Mouse (Mus musculus): ENCODE results near the gene Minos1. TPM values are rescaled to one million over a fixed set of nuclear protein-coding genes. Genes with fewer than 3 reads are reported as not detected.

Gene Minos1
- total RNA-seq, 1 experiment from 2014 or later = 68.0 TPM

DNA sequence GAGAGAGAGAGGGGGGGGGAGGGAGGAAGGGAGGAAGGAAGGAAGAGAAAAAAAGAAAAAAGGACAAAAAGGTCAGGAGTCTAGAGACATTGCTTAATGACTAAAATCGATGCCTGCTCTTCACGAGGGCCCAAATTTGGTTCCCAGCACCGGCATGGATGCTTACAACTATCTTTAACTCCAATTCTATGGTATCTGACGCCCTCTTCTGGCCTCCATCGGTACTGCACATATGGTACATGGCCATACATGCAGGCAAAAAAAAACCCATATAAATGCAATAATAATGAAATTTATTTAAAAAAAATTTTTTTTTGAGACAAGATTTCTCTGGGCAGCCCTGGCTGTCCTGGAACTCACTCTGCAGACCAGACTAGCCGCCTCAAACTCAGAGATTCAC lies 20.5 kb upstream of the Minos1 start:
- no peak for ATAC-seq (ENCODE audit: extremely low read depth, insufficient number of reproducible peaks, low FRiP score, poor library complexity, severe bottlenecking)

DNA sequence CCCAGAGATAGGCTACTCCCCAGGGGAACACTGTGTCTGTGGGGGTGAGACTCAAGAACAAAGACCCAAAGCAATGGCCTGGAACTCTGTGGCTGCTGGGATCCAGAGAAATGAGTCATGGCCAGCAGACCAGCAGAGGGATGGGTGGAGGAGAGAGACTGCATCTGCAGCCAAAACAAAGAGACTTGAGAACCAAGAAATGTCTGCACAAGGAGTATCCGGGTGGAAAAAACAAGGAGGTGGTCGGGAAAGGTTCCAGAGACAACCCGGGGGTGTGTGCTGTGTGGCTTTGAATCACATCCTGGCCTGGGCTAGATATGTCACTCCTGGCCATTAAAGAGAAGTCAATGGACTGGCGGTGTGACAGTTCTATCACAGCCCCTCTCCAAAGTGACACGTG lies 15.8 kb upstream of the Minos1 start:
- no peak for ATAC-seq (ENCODE audit: extremely low read depth, insufficient number of reproducible peaks, low FRiP score, poor library complexity, severe bottlenecking)

DNA sequence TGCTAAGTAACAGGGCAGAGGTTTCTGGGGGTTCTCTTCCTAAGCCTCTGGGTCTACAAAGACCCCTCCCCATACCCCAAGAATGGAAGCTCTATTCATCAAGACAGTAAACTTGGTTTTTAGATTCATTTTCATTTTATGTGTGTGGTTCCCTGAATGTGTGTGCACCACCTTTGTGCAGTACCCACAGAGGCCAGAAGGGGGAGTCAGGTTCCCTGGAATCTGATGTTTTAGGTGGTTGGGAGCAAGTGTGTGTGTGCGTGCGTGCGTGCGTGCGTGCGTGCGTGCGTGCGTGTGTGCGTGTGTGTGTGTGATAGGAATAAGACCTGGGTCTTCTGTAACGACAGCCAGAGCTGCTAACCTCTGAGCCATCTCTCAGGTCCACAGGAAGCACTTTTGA lies 14.2 kb upstream of the Minos1 start:
- no peak for ATAC-seq (ENCODE audit: extremely low read depth, insufficient number of reproducible peaks, low FRiP score, poor library complexity, severe bottlenecking)

DNA sequence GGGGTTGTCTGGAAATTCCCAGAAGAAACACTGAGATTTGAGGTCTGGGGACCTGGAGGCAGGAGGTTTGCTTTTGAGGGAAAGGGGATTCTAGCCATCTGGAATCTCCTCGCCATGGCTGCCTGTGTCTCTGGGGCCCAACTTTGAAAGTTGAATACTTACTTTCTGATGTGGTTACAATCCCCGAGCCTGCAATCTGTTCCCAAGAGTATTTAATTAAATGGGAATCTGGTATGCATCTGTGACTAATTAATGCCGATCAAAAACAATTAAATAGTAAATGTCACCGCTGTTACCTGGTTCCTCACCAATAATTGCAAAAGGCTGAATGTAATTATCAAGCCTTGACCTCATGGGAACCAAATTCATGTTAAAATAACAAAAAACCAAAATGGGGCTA lies 13.7 kb upstream of the Minos1 start:
- ATAC-seq (ENCODE audit: extremely low read depth, insufficient number of reproducible peaks, low FRiP score, poor library complexity, severe bottlenecking) = no peak

DNA sequence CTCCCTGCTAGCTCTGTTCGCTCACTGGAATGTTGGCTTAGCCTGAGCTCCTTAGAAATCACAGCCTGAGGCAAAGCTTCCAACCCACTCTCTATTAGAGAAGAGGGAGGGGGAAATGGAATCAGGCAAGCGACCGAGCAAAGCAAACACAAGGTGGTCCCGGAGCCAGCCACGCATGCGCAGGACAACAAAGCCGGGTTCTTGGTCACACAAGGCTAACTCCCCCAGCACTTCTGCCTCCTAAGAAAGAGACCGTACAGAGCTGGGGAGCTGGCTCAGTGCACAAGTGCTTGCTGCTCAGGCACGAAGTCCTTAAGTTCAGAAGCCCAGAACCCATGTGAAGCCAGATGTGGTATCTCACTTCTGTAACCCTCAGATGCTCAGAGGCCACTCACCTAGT lies 12.1 kb upstream of the Minos1 start:
- no peak for ATAC-seq (ENCODE audit: extremely low read depth, insufficient number of reproducible peaks, low FRiP score, poor library complexity, severe bottlenecking)

DNA sequence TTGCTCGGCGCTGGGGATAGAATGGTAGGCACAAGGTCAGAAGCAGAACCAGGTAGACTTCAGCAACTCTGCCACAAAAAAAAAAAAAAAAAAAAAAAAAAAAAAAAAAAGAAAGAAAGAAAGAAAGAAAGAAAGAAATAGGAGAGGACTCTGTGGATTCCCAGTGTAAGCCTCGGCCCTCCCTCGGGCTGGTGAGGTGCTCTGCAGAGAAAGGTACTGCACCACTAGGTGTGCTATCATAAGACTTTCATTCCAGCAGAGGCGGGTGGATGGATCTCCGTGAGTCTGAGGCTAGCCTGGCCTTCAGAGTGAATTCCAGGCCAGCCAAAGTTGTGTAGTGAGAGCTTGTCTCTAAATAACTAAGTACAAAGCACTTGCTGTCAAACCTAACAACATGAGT lies 10.9 kb upstream of the Minos1 start:
- ATAC-seq (ENCODE audit: extremely low read depth, insufficient number of reproducible peaks, low FRiP score, poor library complexity, severe bottlenecking) = no peak

DNA sequence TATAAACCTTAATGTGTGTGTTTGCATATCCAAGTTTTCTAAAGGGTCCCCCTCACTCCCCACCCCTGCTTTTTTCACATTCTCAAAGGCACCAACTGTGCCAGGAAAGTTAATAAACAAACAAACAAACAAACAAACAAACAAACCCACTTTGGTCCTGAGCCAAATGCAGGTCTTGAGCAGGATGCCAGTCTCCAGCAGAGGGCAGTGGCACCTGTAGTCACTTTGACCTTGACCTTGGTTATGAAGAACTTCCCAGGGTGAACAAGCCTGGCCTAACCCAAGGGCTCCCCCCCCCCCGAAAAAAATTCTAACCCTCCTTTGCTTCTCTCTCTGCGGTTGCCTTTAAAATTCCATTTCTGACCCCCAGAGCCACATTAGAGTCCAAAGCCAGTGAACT lies 9.4 kb upstream of the Minos1 start:
- no peak for ATAC-seq (ENCODE audit: extremely low read depth, insufficient number of reproducible peaks, low FRiP score, poor library complexity, severe bottlenecking)

DNA sequence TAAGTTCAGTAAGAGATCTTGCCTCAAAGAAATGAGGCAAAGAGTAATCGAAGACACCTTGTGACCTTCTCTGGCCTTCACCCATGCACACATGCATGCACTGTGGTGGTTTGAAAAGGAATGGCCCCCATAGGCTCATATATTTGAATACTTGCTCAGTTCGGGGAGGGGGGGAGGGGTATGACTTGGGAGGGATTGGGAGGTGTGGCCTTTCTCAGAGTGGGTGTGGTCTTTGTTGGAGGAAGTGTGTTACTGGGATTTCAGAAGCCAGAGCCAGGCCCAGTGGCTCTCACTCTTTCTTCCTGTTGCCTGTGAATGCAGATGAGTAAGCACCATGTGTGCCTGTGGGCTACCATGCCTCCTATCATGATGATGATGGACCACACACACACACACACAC lies 5.1 kb upstream of the Minos1 start:
- no peak for ATAC-seq (ENCODE audit: extremely low read depth, insufficient number of reproducible peaks, low FRiP score, poor library complexity, severe bottlenecking)

DNA sequence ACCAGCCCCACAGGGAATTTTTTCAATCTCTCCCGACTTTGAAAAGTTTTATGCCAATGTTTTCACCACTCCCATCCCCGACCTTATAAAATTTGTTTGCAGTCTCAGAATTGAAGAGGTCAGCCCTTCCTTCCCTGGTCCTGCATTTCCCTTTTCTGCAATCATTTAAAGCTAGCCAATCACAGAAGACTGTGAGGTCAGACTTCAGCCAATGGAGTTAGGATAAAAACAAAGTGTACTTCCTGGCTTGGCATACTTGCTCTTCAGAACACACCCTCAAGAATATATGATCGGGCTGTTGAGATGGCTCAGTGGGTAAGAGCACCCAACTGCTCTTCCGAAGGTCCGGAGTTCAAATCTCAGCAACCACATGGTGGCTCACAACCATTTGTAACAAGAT lies 2.2 kb upstream of the Minos1 start:
- ATAC-seq (ENCODE audit: extremely low read depth, insufficient number of reproducible peaks, low FRiP score, poor library complexity, severe bottlenecking) = no peak

DNA sequence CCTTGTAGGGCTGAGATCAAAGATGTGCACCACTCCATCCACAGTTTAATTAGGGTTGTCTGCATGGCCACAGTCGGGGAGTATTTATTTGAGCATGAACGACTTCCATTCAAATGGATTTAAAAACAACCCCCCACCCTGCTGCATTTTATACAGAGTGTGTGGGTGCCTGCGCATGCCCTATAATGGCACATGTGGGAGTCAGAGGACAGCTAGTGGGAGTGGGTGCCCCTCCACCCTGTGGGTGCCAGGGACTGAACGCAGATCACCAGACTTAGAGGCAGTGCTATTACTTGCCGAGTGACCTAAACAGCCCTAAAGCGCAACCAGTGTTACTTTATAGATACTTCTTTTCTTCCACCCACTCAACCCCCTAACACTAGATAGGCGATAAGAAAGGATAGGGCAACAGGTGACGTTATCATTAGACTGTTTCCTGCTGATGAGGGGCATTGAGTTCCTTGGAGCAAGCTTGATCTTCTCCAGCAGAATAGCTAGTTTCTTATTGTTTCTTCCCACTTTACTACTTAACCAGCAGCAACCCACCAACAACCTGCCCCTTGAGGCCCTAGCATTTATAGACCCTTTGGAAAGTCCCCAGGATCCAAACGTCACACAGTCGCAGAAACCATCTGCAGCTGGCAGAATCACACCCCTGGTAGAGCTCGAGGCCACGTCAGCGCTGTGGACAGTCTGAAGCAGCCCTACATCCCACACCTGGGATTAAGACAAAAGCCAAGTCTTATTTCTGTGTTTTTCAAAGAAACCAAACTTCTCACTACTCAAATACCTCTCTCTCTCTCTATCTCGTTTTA lies 1.2 kb upstream of the Minos1 start:
- no peak for ATAC-seq (ENCODE audit: extremely low read depth, insufficient number of reproducible peaks, low FRiP score, poor library complexity, severe bottlenecking)

DNA sequence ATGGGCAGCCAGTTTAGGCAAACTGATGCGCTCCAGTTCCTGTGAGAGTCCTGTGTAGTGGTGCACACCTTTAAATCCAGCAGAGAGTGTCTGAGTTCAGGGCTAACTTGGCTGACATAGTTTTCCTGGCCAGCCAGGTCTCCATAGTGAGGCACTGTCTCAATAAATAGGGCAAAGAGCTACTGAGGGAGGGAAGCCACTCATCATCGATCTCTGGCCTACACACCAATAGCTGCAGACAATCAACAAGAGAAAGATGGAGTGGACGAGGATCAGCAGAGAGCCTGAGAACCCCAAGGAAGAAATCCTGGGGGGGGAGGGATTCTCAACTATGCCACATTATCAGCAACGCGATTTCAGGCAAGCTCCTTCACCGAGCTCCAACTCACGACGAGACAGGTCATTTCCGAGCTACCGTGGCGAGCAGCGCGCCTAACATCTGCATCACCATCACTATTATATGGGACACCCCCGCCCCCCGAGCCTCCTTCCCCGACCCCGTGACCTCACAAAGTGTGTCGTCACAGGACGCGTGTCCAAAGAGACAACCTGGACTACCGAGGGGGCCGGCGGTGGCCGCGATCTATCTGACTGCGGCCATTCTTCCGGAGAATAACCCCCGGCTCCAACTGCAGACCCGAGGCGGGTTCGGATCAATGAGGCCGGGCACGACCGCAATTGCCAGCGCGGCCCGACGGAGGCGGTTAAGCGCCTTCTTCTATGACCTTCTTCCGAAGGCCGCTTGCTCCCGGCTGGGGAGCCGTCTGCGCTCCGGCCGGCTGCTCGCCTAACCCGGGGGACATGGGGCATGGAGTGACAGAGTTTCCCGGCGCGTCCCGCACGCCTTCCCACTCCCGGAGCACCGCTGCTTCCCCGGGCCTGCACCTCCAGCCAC lies 860 bp downstream of the Minos1 start:
- no peak for ATAC-seq (ENCODE audit: extremely low read depth, insufficient number of reproducible peaks, low FRiP score, poor library complexity, severe bottlenecking)

DNA sequence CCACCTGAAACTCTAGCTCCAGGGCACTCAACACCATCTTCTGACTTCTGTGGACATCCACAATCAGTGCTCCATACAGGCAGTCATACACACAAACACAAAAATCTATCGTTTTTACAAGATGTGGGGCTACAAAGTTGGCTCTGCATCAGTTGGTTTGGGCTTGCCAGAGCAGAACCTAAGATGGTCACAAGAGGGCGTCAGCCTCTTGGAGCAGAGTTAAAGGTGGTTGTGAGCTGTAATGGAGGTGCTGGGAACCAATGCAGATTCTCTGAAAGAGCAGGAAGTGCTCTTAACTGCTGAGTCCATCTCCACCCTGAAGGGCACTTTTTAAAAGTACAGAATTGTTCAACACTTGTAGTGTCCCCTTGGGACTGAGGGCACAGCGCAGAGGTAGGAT lies 4.4 kb downstream of the Minos1 start:
- no peak for ATAC-seq (ENCODE audit: extremely low read depth, insufficient number of reproducible peaks, low FRiP score, poor library complexity, severe bottlenecking)

DNA sequence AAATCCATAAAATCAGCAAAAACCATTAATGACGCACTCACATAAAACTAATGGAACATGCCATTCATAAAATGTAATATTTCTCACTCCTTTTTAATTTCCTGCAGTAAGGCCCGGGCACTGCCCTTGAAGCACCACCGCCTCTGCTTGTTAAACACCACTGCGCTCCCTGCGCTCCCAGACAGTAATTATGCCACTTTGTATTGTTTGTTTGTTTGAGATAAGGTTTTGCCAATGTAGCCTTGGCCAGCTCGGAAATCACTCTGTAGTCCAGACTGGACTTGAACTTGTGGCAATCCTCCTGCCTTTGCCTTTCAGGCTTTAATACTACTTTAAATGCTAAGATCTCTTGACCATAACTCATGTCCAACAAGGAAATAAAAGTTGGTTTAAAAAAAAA lies 6.0 kb downstream of the Minos1 start:
- no peak for ATAC-seq (ENCODE audit: extremely low read depth, insufficient number of reproducible peaks, low FRiP score, poor library complexity, severe bottlenecking)

DNA sequence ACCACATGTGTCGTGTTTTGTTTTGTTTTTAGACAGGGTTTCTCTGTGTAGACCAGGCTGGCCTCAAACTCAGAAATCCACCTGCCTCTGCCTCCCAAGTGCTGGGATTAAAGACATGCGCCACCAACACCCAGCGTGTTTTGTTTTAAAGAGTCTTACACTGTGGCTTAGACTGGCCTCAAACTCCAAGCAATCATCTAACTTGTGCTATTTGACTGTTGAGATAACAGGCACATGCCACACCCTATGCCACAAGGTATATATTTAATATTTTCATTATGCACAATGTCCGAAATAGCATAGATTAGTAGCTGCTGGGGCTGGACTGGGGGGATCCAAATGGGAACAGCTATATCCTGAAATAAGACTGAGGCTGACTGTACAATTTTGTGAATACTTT lies 8.4 kb downstream of the Minos1 start:
- ATAC-seq (ENCODE audit: extremely low read depth, insufficient number of reproducible peaks, low FRiP score, poor library complexity, severe bottlenecking) = no peak

DNA sequence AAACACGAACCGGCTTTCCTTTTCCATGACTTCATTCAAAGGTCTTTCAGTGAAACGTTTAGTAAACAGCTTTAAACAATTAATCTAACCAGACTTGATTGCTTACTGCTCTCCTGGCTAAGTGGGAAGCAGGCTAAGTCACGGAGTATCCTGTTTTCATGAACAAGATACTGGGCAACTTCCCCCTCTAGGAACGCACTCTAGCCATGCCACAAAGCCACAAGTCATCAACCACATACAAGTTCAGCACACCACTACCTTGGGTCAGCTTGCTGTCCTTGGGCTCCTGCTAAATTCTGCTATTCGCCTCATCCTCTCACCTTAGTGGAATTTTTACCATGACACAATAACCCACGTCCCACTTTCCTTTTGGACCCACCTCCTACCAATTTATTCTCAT lies 9.9 kb downstream of the Minos1 start:
- no peak for ATAC-seq (ENCODE audit: extremely low read depth, insufficient number of reproducible peaks, low FRiP score, poor library complexity, severe bottlenecking)

DNA sequence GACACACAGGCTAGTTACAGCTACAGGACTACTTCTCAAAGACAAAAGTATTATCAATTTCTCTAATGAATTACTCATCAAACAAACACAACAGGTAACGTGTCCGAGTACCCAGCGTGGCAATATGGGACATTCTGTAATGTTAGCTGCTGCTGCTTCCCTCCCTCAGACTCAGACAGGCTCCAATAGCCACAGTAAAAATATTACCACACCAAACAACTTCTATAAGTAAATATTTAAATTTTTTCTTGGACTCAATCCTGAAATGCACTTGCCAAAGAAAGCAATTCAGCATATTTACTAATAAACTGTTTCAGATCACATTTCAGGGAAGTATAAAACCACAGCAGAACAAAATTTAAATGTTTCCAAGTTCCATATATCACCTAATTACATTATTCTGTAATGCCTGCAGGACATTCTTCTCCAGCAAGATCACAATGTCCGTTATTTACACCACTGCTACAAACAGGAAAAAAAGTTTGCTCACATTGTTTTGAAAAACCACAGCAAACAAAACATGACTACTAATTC lies 10.6 kb downstream of the Minos1 start:
- ATAC-seq (ENCODE audit: extremely low read depth, insufficient number of reproducible peaks, low FRiP score, poor library complexity, severe bottlenecking) = no peak

DNA sequence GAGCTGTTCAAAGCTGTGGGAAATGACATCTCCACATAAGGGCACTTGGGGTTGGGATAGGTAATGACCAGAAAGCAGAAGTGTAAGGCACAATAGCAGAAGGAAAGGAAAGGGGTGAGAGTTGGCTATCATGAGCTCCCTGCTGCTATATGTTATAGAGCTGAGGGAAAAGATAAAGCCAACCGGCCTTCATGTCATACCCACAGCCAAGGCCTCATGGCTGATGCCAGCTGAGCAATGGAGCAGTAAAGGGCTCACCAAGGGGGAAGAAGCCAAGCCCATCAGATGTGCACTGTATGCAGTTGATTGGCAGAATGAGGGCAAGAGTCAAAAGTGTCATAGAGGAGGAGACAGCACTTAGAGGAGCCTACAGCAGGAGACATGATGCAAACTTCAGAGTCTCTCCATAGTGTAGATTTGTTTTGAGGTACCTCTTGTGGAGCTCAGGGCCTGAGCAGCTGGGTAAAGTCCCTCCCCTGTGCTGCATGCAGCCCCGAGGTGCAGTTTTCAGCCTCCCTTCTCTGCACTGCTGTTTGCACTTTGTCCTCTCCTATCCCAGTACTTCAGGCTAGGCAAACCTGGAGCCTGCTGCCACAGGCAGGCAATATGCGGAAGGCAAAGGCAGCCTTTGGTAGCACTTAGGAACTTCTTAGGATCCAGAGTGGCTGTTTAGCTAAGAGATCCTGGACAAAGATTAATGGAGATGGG lies 14.4 kb downstream of the Minos1 start:
- no peak for ATAC-seq (ENCODE audit: extremely low read depth, insufficient number of reproducible peaks, low FRiP score, poor library complexity, severe bottlenecking)

DNA sequence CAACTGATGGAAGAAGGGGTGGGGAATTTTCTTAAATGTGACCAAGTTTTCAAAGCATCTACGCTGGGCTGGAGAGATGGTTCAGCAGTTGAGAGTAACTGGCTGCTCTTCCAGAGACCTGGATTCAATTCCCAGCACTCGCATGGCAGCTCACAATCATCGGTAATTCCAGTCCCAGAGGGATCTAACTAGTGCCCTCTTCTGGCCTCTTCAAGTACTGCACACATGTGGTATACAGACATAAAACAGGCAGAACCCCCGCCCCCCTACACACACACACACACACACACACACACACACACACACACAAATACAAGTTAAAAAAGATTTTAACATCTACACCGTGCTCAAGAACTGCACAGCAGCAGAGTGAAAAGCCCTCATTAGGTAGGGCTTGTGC lies 15.2 kb downstream of the Minos1 start:
- ATAC-seq (ENCODE audit: extremely low read depth, insufficient number of reproducible peaks, low FRiP score, poor library complexity, severe bottlenecking) = no peak

DNA sequence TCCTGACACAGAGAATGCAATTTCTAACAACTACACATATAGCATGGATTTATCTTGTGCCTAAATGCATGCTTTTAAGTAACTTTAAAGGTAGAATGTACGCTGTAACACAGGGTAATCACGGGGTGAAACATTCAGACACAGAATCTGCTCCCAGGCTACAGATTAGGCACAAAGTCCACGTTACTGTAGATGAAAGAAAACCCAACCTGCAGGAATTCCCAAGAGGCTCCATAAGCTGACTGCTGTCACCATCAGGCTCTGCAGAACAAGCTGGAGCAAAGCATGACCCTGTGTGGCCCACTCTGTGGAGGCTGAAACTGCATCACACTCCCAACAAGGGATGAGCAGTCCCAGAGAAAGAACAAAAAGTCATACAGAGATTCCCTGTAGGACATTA lies 18.4 kb downstream of the Minos1 start:
- no peak for ATAC-seq (ENCODE audit: extremely low read depth, insufficient number of reproducible peaks, low FRiP score, poor library complexity, severe bottlenecking)
